Mouse (Mus musculus): Measurements from ENCODE around the gene Palm3.
A peak's percentile ranks its signal among the peaks of the same experiment; 100 is the strongest.
"Not testable (repeated sequence)": the region's sequence is repeated elsewhere in the genome, so short reads cannot be mapped to it uniquely, and the experiment has no call there.

The Palm3 gene

DNA sequence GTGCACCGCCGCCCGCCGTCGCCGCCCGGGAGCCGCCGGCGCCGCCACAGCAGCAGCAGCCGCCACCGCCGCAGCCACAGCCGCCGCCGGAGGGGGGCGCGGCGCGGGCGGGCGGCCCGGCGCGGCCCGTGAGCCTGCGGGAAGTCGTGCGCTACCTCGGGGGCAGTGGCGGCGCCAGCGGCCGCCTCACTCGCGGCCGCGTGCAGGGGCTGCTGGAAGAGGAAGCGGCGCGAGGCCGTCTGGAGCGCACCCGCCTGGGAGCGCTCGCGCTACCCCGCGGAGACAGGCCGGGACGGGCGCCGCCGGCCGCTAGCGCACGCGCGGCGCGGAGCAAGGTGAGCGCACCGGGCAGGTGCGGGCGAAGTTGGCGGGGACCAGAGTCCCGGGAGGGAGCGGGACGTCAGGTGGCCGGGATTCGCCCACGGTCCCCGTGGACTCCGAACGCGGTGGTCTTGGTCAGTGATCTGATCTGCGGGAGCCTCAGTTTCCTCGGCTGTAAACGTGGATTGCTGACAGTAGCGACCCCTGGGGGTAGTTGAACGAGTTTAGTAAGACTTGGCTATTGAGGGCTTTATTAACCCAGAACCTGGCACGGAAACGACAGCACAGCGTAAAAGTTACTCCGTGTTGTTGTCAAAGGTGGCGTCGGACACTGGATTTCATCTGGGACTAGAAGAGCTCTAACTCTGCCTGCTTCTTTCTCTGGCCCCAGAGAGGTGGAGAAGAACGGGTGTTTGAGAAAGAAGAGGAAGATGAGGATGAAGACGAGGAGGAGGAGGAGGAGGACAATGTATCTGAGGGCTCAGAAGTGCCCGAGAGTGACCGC lies 22.8 kb upstream of the Palm3 start:
- DNase-seq = peak; percentile 54 to 60

DNA sequence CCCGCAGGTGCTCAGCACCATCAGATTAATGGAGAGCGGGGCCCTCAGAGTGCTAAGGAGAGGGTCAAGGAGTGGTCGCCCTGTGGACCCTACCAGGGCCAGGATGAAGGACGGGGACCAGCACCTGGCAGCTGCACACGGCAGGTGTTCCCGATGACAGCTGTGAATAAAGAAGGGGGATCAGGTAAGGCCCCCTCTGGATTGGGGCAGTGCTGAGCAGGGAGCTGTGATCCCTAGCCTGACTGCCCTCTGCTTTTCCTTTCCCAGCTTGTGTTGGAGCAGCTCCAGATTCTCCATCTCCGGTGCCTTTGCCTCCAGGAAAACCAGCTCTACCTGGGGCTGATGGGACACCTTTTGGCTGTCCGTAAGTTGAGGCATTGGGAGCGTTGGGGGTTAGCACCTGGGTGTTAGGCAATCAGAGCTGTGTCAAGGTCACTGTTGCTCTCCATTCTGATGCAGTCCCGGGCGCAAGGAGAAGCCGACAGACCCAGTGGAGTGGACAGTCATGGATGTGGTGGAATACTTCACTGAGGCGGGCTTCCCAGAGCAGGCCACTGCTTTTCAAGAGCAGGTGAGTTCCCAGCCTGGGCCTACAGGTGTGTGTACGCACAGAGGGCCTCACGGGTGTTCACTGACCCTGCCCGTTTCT lies 22.1 kb upstream of the Palm3 start:
- DNase-seq = no peak

DNA sequence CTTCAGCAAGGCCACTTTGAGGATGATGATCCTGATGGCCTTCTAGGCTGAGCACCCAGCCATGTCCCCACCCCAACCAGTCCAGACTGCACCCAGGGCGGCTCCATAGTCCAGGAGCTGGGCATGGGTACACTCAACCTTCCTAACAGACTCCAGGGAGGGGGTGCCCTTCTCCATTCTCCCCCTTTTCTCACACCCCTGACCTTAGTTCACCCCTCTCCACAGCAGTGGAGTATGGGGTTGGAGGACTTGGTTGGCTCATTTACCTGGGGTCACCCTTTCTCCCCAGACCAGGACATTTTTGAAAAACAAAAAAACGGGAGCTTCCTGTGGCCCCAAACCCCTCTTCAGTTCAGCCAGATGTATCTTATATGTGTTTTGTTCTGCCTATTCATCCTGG lies 21.4 kb upstream of the Palm3 start:
- no peak for DNase-seq

DNA sequence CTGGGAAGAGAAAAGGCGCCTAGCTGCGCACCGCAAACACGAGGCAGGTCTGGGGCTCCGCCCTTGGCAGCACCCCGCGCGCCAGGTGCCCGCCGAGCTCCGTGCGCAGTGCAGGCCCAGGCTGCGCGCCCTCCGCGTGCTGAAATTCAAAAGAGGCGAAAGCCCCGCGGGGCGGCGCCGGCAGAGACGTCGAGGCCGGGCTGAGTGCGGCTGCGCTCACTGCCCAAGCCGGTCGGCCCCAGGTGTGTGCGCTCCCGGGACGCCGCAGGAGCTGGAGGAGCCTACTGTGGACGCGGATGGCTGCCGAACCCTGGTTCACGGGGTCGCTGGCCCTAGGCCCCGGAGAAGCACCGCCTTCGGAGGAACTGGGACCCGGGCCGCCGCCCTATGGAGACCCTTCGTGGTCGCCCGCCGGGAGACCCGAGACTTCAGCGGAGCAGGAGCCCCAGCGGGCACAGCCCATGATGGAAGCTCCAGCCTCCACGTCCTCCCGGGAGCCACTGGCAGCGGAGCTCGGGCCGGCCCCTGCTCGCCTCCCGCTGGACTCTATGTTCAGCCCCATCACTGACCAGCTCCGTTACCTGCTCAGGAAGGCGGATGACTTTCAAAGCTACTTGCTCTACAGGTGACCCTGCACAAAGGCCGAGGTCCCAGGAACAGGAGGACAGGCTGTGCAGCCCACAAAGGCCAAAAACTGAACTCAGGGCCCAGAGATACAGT lies 19.8 kb upstream of the Palm3 start, which contains the start of gene 1700067K01Rik:
TSS of gene 1700067K01Rik (plus strand) at position 222 of the 720 bp plus-strand sequence.
- DNase-seq = no peak

DNA sequence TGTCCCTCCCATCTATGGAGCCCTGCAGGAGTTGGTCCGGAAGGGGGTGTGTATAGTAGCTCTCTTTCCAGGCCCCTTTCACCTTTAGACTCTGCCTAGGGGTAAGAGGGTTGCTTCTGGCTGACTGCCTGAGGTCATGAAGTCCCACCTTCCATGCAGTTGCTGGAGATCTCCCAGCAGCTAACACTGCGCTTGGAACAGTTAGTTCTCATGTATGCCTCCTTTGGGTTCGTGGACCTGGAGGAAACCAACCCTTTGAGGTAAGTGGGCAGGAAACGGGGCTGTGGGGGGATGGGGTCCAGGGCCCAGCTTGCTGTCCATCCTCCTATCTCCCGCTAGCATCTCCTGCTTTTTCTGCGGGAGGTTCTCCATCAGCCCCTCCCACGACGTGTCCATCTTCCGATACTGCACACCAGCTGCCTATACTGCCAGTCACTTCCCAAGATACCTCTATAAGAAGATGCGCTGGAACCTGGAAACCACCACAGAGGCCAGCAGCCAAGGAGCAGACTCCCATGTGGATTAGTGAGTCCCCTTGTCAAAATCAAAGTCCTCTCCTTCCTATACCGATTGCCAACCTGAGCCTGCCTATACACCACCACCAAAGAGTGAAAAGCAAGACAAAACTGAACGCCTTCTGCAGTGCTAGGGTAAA lies 18.2 kb upstream of the Palm3 start:
- DNase-seq = no peak

DNA sequence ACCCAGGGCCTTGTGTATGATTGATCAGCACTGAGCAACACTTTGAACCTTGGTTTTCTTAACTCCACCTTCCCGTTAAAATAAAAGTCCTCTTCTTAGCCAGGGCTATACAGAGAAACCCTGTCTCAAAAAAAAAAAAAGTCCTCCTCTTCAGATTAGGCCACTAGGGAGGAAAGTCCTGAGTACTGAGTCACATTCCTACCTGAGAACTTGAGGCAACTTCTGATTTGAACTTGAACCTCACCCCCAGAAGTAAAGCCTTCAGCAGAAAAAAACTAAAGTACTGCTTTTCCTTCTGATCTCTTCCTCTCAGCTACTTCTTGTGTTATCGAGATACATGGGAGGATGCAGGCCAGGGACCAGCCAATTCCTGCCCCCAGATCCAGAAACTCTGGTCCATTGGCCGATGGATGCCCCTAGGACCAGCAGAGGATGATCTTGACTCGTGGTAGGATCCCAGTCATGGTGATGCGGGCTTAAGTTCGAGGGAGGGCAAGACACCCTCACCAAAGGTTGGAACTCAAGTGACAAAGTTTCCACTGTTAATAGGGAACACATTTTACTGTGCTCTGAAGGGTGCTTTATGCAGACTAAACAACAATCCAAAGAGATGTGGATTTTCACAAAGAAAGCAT lies 17.5 kb upstream of the Palm3 start:
- DNase-seq = no peak

DNA sequence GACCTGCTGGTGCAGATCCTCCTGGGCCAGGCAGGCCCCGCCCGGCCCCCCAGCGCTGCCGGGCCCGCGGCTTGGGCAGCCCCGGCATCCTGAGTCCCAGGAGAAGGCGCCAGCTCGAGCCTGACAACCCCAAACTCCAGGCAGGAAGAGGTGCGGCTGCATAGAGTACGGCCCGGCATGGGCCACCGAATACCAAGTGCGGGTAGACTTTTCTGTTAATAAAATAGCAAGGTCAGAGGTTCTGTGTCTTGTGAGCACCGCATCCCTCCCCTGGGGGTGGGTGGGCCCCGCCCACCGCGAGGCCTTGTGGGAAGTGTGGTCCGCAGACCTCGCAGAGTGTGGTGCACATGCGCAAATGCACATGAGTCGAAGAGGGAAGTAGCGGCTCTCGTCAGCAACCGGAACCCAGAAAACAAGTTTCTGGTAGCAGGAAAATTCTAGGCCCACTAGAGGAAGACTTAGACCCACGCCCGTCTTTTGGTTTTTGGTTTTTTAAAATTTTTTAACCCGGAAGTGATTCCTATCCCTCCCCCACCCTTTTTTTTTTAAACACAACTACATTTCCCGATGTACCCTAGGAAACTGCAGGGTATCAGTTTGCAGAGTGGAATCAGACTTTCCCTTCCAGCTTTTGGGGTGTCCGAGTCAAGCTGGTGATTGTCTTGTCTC lies 16.6 kb upstream of the Palm3 start:
- DNase-seq = peak; percentile 95 to 96

DNA sequence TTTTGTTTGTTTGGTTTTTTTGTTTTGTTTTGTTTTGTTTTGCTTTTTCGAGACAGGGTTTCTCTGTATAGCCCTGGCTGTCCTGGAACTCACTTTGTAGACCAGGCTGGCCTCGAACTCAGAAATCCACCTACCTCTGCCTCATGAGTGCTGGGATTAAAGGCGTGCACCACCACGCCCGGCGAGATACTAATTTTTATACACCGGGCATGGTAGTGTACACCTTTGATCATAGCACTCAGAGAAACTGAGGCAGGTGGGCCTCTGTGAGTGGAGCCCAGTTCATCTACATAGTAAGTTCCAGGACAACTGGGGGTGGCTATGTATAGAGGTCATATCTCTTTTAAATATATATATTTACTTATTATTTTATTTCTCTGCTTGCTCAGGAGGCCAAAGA lies 15.8 kb upstream of the Palm3 start:
- not testable (repeated sequence) for DNase-seq

DNA sequence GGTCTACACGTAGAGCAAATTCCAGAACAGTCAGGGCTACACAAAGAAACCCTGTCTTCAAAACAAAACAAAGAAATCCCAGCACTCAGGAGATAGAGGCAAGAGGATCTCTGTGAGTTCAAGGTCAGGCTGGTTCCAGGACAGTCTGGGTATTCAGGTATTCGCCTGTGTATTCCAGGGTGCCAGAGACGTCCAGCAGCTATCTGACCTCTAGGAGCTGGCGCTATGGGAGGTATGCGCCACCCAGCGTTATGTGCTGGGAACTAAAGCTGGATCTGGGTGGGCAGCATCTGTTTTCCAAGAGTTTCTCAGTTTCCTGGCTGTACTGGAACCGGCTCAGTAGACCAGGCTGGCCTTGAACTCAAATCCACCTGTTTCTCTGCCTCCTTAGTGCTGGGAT lies 12.9 kb upstream of the Palm3 start:
- no peak for DNase-seq

DNA sequence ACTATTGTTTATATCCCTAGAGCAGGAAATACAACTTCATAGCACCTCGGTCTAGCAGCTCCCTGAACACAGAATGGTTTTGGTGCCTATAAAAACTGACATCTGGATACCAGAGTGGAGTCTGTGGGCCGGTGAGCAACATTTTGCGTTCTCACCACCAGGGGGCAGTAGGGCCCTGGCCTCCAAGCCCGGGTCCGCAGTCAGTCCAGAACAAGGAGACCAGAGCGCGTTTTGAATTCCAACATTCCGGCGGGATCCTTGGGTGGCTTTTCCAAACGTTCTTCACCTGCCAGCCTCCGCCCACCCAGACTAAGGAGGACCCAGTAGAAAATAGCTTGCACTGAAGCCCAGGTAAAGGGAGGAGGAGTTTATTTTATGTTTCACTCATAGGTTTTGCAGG lies 11.4 kb upstream of the Palm3 start:
- DNase-seq = peak; percentile 87 to 89

DNA sequence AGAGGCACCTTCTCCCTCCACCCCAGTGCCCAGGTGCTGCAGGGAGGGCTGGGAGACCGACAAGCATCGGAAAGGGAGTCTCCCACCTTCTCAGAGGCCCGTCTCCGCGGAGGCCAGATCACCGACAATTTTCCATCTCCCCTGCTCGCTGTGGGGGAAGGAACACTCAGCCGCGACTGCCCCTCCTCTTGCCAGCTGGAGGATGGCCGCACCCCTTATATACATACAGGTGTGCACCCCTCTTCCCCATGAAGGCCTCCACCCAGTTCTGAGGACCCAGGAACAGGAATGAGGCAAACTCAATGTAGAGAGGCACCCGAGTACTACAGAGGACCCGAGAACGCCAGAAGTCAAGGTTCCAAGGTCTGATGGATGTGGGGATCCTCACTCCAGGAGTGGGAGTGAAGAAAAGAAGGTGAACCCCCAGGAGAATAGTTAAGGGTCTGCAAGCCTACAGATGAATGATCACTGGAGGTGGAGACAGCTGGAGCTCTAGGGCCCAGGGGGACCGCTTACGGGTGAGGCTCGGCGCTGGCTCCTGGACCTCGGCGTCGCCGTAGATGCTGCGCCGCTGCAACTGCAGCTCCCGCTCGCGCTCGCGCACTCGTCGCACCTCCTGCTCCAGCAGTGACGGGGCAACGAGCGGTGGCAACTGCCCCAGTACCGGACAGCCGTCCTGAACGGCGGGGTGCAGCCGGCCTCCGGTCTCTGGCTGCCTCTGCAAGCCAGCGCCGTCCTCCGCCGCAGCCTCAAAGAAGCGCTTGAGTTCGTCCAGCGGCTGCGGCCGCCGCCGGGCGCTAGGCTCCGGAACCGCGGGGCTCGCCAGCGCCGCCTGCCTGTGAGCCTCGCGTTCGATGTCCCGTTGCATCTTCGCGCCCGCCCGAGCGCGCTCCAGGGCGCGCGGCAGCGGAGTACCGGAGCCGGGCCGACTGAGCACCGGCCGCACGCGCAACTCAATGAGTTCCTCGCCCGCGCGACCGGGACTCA lies 10.4 kb upstream of the Palm3 start:
- DNase-seq = peak; percentile 74 to 77

DNA sequence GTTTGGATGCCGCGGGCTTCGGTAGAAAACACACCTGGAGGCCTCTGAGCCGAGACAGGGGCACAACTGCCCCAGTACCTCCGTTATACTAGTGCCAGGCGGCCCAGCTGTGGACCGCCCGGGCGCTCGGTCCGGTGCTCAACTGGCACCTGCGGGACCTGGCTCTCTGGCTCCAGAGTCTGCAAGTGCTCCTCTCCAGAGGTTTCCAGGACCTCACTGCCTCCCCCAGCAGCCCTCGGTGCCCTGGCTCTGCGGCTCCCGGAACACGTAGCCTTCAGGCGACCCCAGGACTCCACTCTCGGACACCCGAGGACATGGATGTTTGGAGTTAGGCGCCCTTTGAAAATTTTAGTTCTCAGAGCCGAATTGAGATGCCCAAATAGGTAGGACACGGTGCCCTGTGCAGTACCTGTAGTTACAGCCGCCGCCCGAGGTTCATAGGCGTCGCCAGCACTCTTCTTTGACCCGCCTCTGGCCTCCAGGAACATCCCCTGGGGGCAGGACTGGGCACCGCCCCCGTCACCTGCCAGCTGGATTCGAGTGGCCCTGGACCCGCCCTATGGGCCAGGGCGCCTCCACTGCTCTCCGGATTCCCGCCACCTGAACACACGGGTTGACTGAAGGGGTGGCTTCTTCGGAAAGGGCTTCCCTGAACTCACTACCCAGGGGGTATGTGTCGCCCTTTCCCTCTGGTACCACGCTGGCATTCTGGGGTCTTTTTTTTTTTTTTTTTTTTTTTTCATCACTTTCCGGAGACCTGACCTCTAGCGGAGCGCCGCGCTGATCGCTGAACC lies 9.4 kb upstream of the Palm3 start, which contains the start of gene 2210011C24Rik:
TSS of gene 2210011C24Rik (minus strand) at position 467 of the 794 bp plus-strand sequence.
- peak; percentile 86 to 87 for DNase-seq

DNA sequence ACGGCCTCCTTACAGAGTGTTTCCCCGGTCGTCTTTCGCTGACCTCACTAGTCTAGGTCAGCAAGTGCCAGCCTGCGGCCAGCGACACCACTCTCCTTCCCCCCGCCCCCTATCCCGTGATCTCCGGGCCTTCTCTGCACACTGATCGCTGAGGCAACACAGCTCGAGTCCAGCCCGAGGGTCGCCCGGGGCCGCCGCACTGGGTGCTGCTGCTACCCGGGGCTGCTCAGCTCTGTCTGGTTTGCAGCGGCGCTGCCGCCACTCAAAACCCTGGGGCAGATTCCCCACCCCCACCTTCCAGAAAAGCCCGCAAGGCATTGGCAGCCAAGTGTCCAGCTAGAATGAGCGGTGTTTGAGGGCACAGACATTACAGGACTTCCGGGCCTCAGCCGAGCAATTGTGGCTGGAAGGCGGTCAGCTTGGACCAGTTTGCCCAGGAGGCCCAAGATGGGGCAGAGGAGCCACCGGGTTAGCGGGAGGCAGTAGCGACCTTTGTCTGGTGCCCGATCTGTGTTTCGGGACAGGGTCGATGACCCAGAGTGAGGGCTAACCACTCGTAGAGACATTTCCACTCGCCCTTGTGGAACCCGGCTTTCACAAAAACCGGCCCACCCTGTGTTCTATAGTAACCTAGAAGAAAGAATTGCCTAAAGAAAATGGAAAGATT lies 8.6 kb upstream of the Palm3 start:
- peak in 1 of 2 experiments; percentile 49 for DNase-seq

DNA sequence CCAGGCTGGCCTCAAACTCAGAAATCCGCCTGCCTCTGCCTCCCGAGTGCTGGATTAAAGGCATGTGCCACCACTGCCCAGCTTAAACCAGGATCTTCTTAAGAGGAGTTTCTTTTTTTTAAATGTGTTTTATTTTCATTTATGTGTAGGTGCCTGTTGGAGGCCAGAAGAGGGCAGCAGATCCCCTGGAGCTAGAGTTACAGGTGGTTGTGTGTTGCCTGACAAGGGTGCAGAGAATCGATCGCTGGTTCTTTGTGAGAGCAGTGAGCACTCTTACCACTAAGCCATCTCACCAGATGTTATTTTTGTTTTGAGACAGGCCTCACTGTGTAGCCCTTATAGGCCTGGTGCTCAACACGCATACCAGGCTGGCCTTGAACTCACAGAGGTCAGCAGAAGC lies 5.4 kb upstream of the Palm3 start:
- DNase-seq = no peak

DNA sequence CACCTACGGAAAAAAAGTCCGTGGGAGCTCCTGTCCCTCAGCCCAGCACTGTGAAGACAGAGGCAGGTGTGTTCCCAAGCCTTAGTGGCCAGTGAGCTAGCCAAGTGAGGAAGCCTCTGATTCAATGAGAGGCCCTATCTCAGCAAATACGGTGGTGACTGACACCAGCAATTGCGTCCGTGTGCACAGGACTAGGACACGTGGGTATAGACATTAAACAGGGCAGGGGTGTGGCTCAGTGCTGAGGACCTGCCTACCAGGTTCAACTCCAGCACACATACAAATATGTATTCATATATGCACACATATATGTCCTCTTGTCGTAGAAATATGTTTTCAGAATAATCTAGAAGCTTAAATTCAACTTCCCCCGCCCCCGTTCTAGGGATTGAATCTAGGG lies 1.5 kb upstream of the Palm3 start:
- no peak for DNase-seq

DNA sequence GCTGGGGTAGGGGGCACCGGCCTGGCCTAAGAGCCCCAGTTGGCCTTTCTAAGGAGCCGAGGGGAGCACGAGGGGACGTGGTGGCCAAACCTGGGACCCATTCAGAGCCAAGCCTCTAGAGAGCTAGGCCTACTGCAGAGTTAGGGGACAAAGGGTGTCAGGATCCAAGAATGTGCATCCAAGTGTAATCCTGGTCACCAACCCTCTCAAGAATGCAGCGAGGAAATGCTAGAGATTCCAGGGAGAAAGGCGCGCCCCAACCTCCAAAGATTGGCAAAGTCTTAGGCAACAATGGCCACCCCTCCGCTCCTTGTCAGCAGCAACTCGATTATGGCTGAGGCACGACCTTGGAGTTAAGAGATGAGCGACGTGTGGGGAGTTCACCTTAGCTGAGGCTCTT lies 298 bp downstream of the Palm3 start:
- DNase-seq = no peak

DNA sequence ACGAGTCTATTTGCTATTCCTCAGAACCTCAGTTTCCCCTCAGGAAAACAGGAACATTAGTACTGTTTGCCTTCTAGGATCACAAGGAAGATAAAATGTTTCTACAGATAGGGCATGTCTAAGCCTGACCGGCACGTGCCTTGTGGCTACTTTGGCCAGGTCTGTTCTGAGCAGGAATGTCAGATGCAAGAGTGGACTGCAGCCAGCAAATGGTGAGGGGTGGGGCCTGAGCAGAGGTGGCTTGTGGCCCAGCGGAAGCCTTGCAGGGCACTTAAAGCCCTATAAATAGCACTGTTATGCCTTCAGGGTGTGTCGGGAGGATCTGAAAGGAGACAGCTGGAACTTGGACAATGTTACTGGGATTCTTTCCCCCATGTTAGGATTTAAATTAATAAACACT lies 1.8 kb downstream of the Palm3 start:
- peak; percentile 86 to 90 for DNase-seq

DNA sequence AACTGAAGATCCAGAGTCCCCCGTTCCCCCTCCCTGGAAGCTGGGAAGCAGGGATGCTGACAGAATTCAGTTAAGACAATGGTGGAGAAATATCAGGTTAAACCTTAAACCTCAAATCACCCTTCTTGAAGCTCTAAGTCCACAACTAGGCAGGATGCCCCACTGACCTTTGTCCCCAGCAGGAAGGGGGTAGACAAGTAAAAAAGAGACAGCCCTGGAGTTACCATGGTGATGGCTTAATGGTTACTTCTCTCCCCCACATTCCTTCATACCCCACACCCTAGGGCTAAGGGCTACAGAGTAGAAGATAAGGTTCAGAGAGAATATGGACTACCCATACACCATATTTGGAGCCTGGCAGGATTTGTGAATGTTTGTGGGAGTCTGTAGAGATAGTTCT lies 2.4 kb downstream of the Palm3 start:
- DNase-seq = no peak

DNA sequence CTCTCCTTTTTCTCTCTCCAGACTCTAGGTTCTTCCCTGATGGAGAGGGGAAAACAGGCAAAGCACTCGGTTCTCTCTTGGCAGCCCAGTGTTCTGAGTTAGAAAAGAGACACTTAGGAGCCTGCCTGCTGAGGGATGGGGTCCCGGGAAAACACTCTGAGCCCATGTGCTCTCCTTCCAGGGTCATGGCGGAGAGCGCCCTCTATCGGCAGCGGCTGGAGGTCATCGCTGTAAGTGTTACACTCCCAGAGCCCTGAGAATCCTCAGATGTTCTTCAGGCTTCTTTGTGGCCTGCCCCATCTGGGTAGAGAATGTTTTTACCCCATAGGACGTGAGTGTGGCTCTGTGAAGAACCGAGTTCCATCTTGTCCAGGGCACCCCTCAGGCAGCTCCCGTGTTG lies 2.9 kb downstream of the Palm3 start:
- DNase-seq = no peak

Data from lung, adult 18-20 months (tissue).